Mouse (Mus musculus) pancreas, adult 10 weeks (tissue): ENCODE data around the gene Cdca8. TPM values are rescaled to one million over a fixed set of nuclear protein-coding genes. Genes with fewer than 3 reads are reported as not detected.

Source experiments
- polyA plus RNA-seq: library from polyadenylated mRNA; stranded (reverse); fragments of 350-450 nt; fragmentation: Illumina TruSeq; extraction: RNeasy Lipid Tissue Mini Kit (QIAGEN cat#74804); gene quantifications from one replicate; pipeline ENCODE4 v1.2.3, GENCODE M21; 2015; ENCODE audit warnings: low read depth, low replicate concordance; ENCODE audit not compliant: insufficient read depth

Gene Cdca8
- polyA plus RNA-seq = not detected

DNA sequence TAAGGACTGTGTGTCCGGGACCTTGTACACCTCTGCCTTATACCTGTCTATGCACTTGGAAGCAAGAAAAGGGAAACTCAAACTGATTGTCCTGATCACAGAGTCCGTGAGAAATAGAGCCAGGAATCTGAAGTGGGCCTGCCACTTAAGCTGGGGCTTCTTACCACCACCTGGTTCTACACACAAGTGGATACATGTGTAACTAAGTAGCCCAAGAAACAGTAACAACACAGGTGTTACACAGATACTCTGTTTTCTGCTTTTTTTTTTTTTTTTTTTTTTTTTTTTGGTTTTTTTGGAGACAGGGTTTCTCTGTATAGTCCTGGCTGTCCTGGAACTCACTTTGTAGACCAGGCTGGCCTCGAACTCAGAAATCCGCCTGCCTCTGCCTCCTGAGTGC lies at the start of gene Cdca8:
Cdca8 (minus strand) TSS at position 101 of the 400 bp plus-strand sequence.

DNA sequence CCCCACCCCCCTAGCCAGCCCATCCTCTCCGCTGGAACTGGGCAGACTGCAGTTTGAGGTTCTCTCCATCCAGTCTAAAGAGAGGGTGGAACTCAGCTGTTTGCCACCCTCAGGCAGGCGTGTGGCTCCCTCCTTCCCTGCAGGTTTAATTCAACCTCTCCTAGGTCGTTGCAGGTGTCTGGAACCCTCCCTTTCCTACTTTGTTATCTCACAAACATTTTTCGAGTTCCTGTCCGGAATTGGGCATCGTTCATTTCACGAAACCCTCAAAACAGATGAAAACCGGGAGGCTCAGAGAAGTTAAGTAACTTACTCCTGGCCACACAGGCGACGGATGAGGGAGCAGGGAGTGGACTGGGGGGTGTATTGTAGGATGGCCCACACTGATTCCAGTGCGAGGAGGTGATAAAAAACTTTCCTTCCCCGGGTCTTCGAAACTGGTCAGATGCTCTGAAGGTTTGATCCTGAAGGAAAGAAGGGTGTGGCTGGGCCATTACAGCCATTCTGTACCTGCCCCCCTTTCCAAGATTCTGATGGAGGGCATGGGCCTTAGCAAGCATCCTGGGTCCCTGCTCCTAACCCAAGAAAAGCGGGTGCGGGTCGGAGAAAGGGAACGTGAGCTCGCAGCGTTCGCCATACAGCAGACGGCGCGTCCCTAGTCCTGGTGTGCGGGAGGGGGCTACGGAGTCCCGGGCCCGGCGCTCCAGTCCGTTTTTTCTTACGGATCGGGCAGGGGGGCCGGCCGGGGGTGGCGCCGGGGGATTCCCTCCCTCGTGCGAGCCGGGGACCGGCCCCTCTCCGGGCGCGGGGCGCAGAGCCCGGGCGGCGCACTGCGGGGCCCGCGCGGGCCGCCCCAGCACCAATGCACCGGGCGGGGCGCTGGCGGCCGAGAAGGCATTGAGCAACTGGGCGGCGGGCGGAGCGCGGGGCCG lies 46.8 kb upstream of the Cdca8 start, which contains the start of gene Rspo1:
Rspo1 (plus strand) TSS at position 760 of the 932 bp plus-strand sequence.

DNA sequence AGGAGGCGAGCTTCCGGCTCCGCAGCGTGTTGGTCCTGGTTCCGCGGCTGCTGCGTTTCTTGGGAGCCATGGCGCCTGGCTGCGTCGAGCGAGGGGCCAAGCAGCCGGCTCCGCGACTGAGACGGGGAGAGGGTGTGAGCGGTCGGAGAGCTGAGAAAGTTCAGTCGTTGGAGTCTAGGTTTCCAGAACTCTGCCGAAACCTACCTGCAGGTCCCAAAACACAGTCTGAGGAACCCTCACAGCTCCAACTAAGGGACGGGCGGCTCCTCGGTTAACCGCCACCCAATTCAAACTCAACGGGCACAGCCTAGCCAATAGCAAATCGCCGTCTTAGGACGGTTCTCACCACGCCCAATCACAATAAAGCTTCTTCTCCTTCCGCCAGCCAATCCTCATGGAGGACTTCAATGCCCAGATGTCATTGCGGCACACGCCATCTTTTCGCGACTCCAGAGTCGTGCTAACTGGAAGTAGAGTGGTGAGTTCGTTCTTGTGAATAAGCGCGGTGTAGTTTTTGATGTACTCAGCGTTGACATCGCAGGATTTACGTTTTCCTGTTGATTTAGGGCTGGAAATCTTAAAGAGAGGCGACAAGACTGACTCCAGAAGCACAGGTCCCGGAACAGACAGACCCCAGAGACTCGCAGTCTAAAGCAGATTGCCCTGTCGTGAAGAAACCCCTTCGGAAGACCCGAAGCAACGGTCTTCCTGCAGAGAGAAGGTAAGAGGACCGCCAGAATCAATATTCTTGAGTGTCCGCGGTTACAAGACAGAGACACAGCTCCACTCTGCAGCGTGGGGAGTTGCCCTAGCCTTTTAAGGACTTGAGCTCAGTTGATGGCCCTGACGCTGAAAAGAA lies 2.3 kb downstream of the Cdca8 start, which contains the start of gene 9930104L06Rik:
9930104L06Rik (plus strand) TSS at position 436 of the 859 bp plus-strand sequence.

DNA sequence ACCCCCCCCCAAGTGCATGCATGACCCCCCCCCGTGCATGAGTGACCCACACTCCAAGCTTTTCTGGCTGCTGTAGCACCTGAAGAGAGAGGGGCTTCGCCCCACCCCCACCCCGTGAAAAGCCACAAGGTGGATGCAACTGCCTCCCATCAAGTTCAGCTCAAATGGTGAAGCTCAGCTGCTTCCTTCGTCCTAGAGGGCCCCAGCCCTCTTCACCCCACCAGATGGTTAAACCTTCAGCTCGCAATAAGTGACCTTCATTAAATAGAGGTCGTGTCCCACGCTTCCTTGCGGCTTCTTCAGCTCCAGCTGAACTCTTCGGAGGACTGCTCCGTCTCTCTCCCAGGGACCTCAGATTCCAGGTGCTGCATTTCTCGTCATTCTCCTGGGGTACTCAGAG lies 58.5 kb downstream of the Cdca8 start, which contains the start of gene Epha10:
Epha10 (plus strand) TSS at position 301 of the 400 bp plus-strand sequence.

Other genes starting within 250 kb of the Cdca8 start
- 6.6 TPM for gene Utp11, start 245.7 kb downstream of the Cdca8 start, polyA plus RNA-seq
- gene Fhl3, start 238.6 kb downstream of the Cdca8 start, polyA plus RNA-seq = 0.83 TPM
- gene Sf3a3, start 224.5 kb downstream of the Cdca8 start, polyA plus RNA-seq = 7.7 TPM
- 16.0 TPM for gene Inpp5b, start 197.5 kb downstream of the Cdca8 start, polyA plus RNA-seq
- gene Mtf1, start 137.2 kb downstream of the Cdca8 start, polyA plus RNA-seq = 3.5 TPM
- gene Yrdc, start 88.6 kb downstream of the Cdca8 start, polyA plus RNA-seq = 19.0 TPM
- gene 1110065P20Rik, start 88.1 kb downstream of the Cdca8 start, polyA plus RNA-seq = 17.3 TPM
- 0.30 TPM for gene Maneal, start 77.1 kb downstream of the Cdca8 start, polyA plus RNA-seq
- not detected for gene Epha10, start 58.4 kb downstream of the Cdca8 start, polyA plus RNA-seq
- gene 9930104L06Rik, start 2.3 kb downstream of the Cdca8 start, polyA plus RNA-seq = 4.1 TPM
- gene Rspo1, start 47.1 kb upstream of the Cdca8 start, polyA plus RNA-seq = 15.5 TPM
- gene Gnl2, start 77.3 kb upstream of the Cdca8 start, polyA plus RNA-seq = 20.4 TPM
- not detected for gene Dnali1, start 126.4 kb upstream of the Cdca8 start, polyA plus RNA-seq
- 3.8 TPM for gene Snip1, start 127.4 kb upstream of the Cdca8 start, polyA plus RNA-seq
- 5.4 TPM for gene Meaf6, start 145.8 kb upstream of the Cdca8 start, polyA plus RNA-seq
- 2.2 TPM for gene Zc3h12a, start 188.5 kb upstream of the Cdca8 start, polyA plus RNA-seq